Mouse (Mus musculus) CD4-positive, CD25-positive, alpha-beta regulatory T cell, adult 4 months (primary cell): ENCODE data around the gene Gm6309. TPM values are rescaled to one million over a fixed set of nuclear protein-coding genes. Genes with fewer than 3 reads are reported as not detected.
"Not testable (repeated sequence)": the region's sequence is repeated elsewhere in the genome, so short reads cannot be mapped to it uniquely, and the experiment has no call there.

ENCODE experiments used
- ATAC-seq: one replicate; pipeline ENCODE4 v1.8.0; 2017
- polyA plus RNA-seq, 2 experiments: library from polyadenylated mRNA; unstranded; fragments of 100-300 nt; shearing (Covaris generic); gene quantifications; one replicate each; pipeline ENCODE4 v1.2.1; 2017

Gene Gm6309
- polyA plus RNA-seq = not detected

GRCm38 (mm10) chr5:146170621-146171020 lies at the start of gene Gm6309:
Gene Gm6309 (minus strand): TSS chr5:146170721.
- not testable (repeated sequence) for ATAC-seq

GRCm38 (mm10) chr5:146205537-146205936 lies 35.0 kb upstream of the Gm6309 start:
- no peak for ATAC-seq

- no peak for ATAC-seq
Measured at GRCm38 (mm10) chr5:146203921-146204320, 33.4 kb upstream of the Gm6309 start.

GRCm38 (mm10) chr5:146200580-146200979 lies 30.1 kb upstream of the Gm6309 start:
- ATAC-seq = no peak

- ATAC-seq = no peak
Measured at GRCm38 (mm10) chr5:146199540-146199939, 29.0 kb upstream of the Gm6309 start.

GRCm38 (mm10) chr5:146199073-146199472 lies 28.6 kb upstream of the Gm6309 start:
- ATAC-seq = no peak

GRCm38 (mm10) chr5:146193360-146193759 lies 22.8 kb upstream of the Gm6309 start:
- ATAC-seq = no peak

- ATAC-seq = no peak
Measured at GRCm38 (mm10) chr5:146190501-146191269, 20.2 kb upstream of the Gm6309 start.

- ATAC-seq = no peak
Measured at GRCm38 (mm10) chr5:146190093-146190492, 19.6 kb upstream of the Gm6309 start.

- no peak for ATAC-seq
Measured at GRCm38 (mm10) chr5:146188712-146189111, 18.2 kb upstream of the Gm6309 start.

GRCm38 (mm10) chr5:146188144-146188543 lies 17.6 kb upstream of the Gm6309 start:
- ATAC-seq = no peak

GRCm38 (mm10) chr5:146187441-146187840 lies 16.9 kb upstream of the Gm6309 start:
- not testable (repeated sequence) for ATAC-seq

- not testable (repeated sequence) for ATAC-seq
Measured at GRCm38 (mm10) chr5:146185204-146185603, 14.7 kb upstream of the Gm6309 start, which contains the start of gene 1700001J03Rik. Gene 1700001J03Rik (minus strand): TSS chr5:146185304.

- not testable (repeated sequence) for ATAC-seq
Measured at GRCm38 (mm10) chr5:146172744-146173143, 2.2 kb upstream of the Gm6309 start.

- not testable (repeated sequence) for ATAC-seq
Measured at GRCm38 (mm10) chr5:146160439-146160838, 10.1 kb downstream of the Gm6309 start, which contains the start of gene Gm5565. Gene Gm5565 (minus strand): TSS chr5:146160539.

GRCm38 (mm10) chr5:146158326-146158725 lies 12.2 kb downstream of the Gm6309 start:
- ATAC-seq = not testable (repeated sequence)

- no peak for ATAC-seq
Measured at GRCm38 (mm10) chr5:146150454-146150853, 20.1 kb downstream of the Gm6309 start.

- no peak for ATAC-seq
Measured at GRCm38 (mm10) chr5:146147903-146148302, 22.6 kb downstream of the Gm6309 start.

Other genes with a start within 250 kb of the Gm6309 start
- not detected for gene Cyp3a25, start 161.1 kb downstream of the Gm6309 start, polyA plus RNA-seq
- not detected for gene Cyp3a59, start 91.5 kb downstream of the Gm6309 start, polyA plus RNA-seq
- gene Gm5565, start 10.2 kb downstream of the Gm6309 start, polyA plus RNA-seq = not detected
- 1 to 10 TPM in 1 of 2 experiments, under 1 TPM in 1; 0.42 to 1.2 TPM for gene 1700001J03Rik, start 14.6 kb upstream of the Gm6309 start, polyA plus RNA-seq
- 100 to 1,000 TPM in 1 of 2 experiments, 10 to 100 TPM in 1; 84.5 to 104 TPM for gene Rnf6, start 50.8 kb upstream of the Gm6309 start, polyA plus RNA-seq
- gene Cdk8, start 60.5 kb upstream of the Gm6309 start, polyA plus RNA-seq = 10 to 100 TPM; 11.3 to 15.1 TPM
- gene Wasf3, start 214.3 kb upstream of the Gm6309 start, polyA plus RNA-seq = not detected